9 mouse cellular contexts compared by ENCODE assay signal in genomic region chr8:13412891-13413558, GRCm38 (mm10). TPM values are rescaled to one million over a fixed set of nuclear protein-coding genes. Genes with fewer than 3 reads are reported as not detected.
A peak's percentile ranks its signal among the peaks of the same experiment; 100 is the strongest.
DNase-seq lines count a peak whose midpoint lies in the region; ATAC-seq and TF ChIP-seq lines count a peak whose summit lies in the region.
"Had no signal": no experiment of that assay in that cellular context is flagged by ENCODE, and none has a peak within 500 bp of the region (broad histone marks: within the 10 kb centered on the region; RNA-seq: fewer than 3 reads in every experiment).

No protein-coding gene starts in this region.

- peak; percentile 52 for DNase-seq in urinary bladder, postnatal 14 days (ENCODE audit: low spot score)
- DNase-seq in urinary bladder, postnatal 10 days (ENCODE audit: low spot score) = no peak
- peak; percentile 62 for DNase-seq in adrenal gland, postnatal 25 days
- DNase-seq in embryo, embryonic 9.5 days (ENCODE audit: extremely low spot score) = peak; percentile 61
- DNase-seq in kidney, adult 2 months = peak; percentile 58
- peak; percentile 40 for DNase-seq in liver, embryonic 11.5 days (ENCODE audit: low spot score)

- ATAC-seq in liver, embryonic 11.5 days (replicated peaks; ENCODE audit: low FRiP score) = no peak
- peak; percentile 38; the same call in 1 of the 2 replicates for ATAC-seq in neutrophil, adult 5-6 weeks (ENCODE audit: extremely low read depth, insufficient number of reproducible peaks, low FRiP score, poor library complexity, severe bottlenecking)
- no peak for ATAC-seq in inflammation-experienced regulatory T-cells, adult 6 months

- no peaks in the 10 kb centered on the region for H3K36me3 ChIP-seq in kidney, adult 2 months (ENCODE audit: control insufficient read depth, insufficient read depth, low read length)
- H3K36me3 ChIP-seq in liver, embryonic 11.5 days (ENCODE audit: control insufficient read depth, insufficient read depth, low read length) = no peaks in the 10 kb centered on the region

- no peak overlapping the region for H3K4me3 ChIP-seq in kidney, adult 2 months (ENCODE audit: insufficient read depth, low read depth, low read length)
- H3K4me3 ChIP-seq in liver, embryonic 11.5 days (ENCODE audit: low read depth, low read length) = no peak overlapping the region

- peak; percentile 91 for TF ChIP-seq CTCF in kidney, adult 2 months (conservative IDR thresholded peaks at IDR 0.05; ENCODE audit: insufficient read depth, insufficient read length, low read depth, low read length)

- no peak overlapping the region for H3K9ac ChIP-seq in liver, embryonic 11.5 days (ENCODE audit: low read depth, low read length)

- H3K27ac ChIP-seq in kidney, adult 2 months (ENCODE audit: insufficient read depth, low read depth, low read length) = no peak overlapping the region
- no peak overlapping the region for H3K27ac ChIP-seq in liver, embryonic 11.5 days (ENCODE audit: low read depth, low read length)

- H3K9me3 ChIP-seq in liver, embryonic 11.5 days (ENCODE audit: control insufficient read depth, low read length) = no peaks in the 10 kb centered on the region

- no peaks in the 10 kb centered on the region for H3K27me3 ChIP-seq in kidney, adult 2 months (replicated peaks; ENCODE audit: control insufficient read depth, insufficient read depth, low read length)
- H3K27me3 ChIP-seq in liver, embryonic 11.5 days (replicated peaks; ENCODE audit: control insufficient read depth, insufficient read depth, low read length) = no peaks in the 10 kb centered on the region

- 62% methylated on average over 13 of the region's 13 CpGs for WGBS in kidney, adult 2 months
- 58% methylated on average over 13 of the region's 13 CpGs for WGBS in liver, embryonic 11.5 days

- no peak for TF ChIP-seq POLR2A in kidney, adult 2 months (IDR thresholded peaks at IDR 0.05; ENCODE audit: low read depth, low read length)

- no peak overlapping the region for H3K4me2 ChIP-seq in liver, embryonic 11.5 days

- no peaks in the 10 kb centered on the region for H3K4me1 ChIP-seq in kidney, adult 2 months (ENCODE audit: control insufficient read depth, insufficient read depth, low read length)
- H3K4me1 ChIP-seq in liver, embryonic 11.5 days (replicated peaks; ENCODE audit: control insufficient read depth, insufficient read depth, low read length) = no peaks in the 10 kb centered on the region

RNA-seq across cellular contexts. Expression of gene Grk1, which starts 8.1 kb away (rescaled TPM):
- not detected in 2 replicates for total RNA-seq in adrenal gland, postnatal 25 days (2021)
- polyA plus RNA-seq in kidney, adult 2 months (2012; rRNA removed) = 0.02 TPM in 1 of 2 replicates, not detected in the other
- 0.03 and 0.07 TPM in 2 replicates for polyA plus RNA-seq in liver, embryonic 11.5 days (2014; fragmentation: Nextera tagmentation; extraction: Ambion mirVana)
- not detected in 2 replicates for total RNA-seq in neutrophil, adult 5-6 weeks (2017)
- polyA plus RNA-seq in inflammation-experienced regulatory T-cells, adult 6 months (2017; shearing (Covaris generic)) = not detected
- polyA plus RNA-seq: heart, embryonic 14.5 days had no signal

RNA-seq across cellular contexts. Expression of gene Atp4b, which starts 16.4 kb away (rescaled TPM):
- total RNA-seq in adrenal gland, postnatal 25 days (2021) = not detected in 2 replicates
- polyA plus RNA-seq in kidney, adult 2 months (2012; rRNA removed) = 0.20 and 0.26 TPM in 2 replicates
- polyA plus RNA-seq in liver, embryonic 11.5 days (2014; fragmentation: Nextera tagmentation; extraction: Ambion mirVana) = not detected in 2 replicates
- not detected in 2 replicates for total RNA-seq in neutrophil, adult 5-6 weeks (2017)
- not detected for polyA plus RNA-seq in inflammation-experienced regulatory T-cells, adult 6 months (2017; shearing (Covaris generic))
- polyA plus RNA-seq: heart, embryonic 14.5 days had no signal

RNA-seq across cellular contexts. Expression of gene Tmem255b, which starts 22.0 kb away (rescaled TPM):
- total RNA-seq in adrenal gland, postnatal 25 days (2021) = 1.8 TPM in 1 of 2 replicates, not detected in the other
- 1.3 and 1.8 TPM in 2 replicates for polyA plus RNA-seq in kidney, adult 2 months (2012; rRNA removed)
- not detected in 2 replicates for polyA plus RNA-seq in liver, embryonic 11.5 days (2014; fragmentation: Nextera tagmentation; extraction: Ambion mirVana)
- not detected in 2 replicates for total RNA-seq in neutrophil, adult 5-6 weeks (2017)
- not detected for polyA plus RNA-seq in inflammation-experienced regulatory T-cells, adult 6 months (2017; shearing (Covaris generic))
